Mouse (Mus musculus) urinary bladder, postnatal 0 days (tissue): ENCODE measurements around the gene Olfr357. TPM values are rescaled to one million over a fixed set of nuclear protein-coding genes. Genes with fewer than 3 reads are reported as not detected.

ENCODE experiments used
- polyA plus RNA-seq: library from polyadenylated mRNA; unstranded; fragments of >200 nt; fragmentation: Nextera tagmentation; extraction: Ambion mirVana; gene quantifications from 2 replicates; pipeline ENCODE4 v1.2.1, GENCODE M21; 2015

Olfr357 gene
- polyA plus RNA-seq, result not detected in 2 replicates

DNA sequence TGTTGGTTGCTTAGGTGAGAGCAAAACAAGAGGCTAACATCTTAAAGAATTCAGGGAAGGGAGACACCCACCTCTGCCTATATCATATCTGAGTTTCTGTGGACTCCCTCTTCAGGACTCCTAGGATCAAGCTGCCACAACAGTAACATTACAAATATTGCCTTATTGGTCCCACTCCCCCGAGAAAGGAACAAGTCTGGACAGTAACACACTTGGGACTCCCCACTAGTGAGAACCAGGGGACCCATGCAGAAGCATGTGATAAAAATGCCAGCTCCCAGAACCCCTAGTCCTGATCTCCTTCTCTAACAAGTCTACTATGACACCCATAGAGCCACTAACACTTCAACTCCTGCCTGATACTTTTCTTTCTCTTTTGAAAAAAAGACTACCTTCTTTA is at the start of gene Olfr357:
TSS of gene Olfr357 (plus strand) at position 301 of the 400 bp plus-strand sequence.

DNA sequence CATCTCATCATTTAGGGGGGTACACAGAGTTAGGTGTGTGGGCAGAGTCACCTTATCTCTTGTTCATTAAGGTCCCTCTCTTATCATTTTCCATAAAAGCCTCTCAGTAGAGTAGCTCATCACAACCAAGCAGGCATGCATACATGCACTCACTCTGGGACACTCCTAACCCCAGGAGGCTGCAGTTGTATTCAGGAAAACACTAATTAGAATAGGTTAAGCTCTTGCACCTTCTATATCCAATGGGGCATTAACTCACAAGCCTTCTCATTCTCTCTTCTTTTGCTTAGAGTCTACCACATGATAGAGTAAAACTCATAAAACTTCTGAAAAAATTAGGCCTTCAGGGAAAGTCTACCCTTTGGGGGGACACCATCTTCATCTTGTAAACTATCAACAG is 15.6 kb downstream of the Olfr357 start, which contains the start of gene Olfr358:
TSS of gene Olfr358 (minus strand) at position 101 of the 400 bp plus-strand sequence.

Other genes with a start within 250 kb of the Olfr357 start
- not detected in 2 replicates for gene Olfr348, start 209.6 kb upstream of the Olfr357 start, polyA plus RNA-seq
- not detected in 2 replicates for gene Olfr50, start 203.3 kb upstream of the Olfr357 start, polyA plus RNA-seq
- not detected in 2 replicates for gene Olfr3, start 176.8 kb upstream of the Olfr357 start, polyA plus RNA-seq
- gene Olfr350, start 147.5 kb upstream of the Olfr357 start, polyA plus RNA-seq, result not detected in 2 replicates
- gene Olfr351, start 131.2 kb upstream of the Olfr357 start, polyA plus RNA-seq, result not detected in 2 replicates
- gene Olfr352, start 125.4 kb upstream of the Olfr357 start, polyA plus RNA-seq, result not detected in 2 replicates
- gene Olfr353, start 100.9 kb upstream of the Olfr357 start, polyA plus RNA-seq, result not detected in 2 replicates
- gene Olfr354, start 88.1 kb upstream of the Olfr357 start, polyA plus RNA-seq, result not detected in 2 replicates
- gene Olfr355, start 64.9 kb upstream of the Olfr357 start, polyA plus RNA-seq, result not detected in 2 replicates
- gene Olfr356, start 56.7 kb upstream of the Olfr357 start, polyA plus RNA-seq, result not detected in 2 replicates
- not detected in 2 replicates for gene Olfr358, start 15.5 kb downstream of the Olfr357 start, polyA plus RNA-seq
- not detected in 2 replicates for gene Olfr360, start 71.9 kb downstream of the Olfr357 start, polyA plus RNA-seq
- not detected in 2 replicates for gene Olfr361, start 95.5 kb downstream of the Olfr357 start, polyA plus RNA-seq
- gene Olfr362, start 124.1 kb downstream of the Olfr357 start, polyA plus RNA-seq, result not detected in 2 replicates
- gene Olfr364-ps1, start 145.5 kb downstream of the Olfr357 start, polyA plus RNA-seq, result not detected in 2 replicates
- gene Olfr365, start 194.4 kb downstream of the Olfr357 start, polyA plus RNA-seq, result not detected in 2 replicates
- gene Olfr366, start 217.7 kb downstream of the Olfr357 start, polyA plus RNA-seq, result not detected in 2 replicates